Mouse (Mus musculus): Measurements from ENCODE around the gene Cux2.

DNA sequence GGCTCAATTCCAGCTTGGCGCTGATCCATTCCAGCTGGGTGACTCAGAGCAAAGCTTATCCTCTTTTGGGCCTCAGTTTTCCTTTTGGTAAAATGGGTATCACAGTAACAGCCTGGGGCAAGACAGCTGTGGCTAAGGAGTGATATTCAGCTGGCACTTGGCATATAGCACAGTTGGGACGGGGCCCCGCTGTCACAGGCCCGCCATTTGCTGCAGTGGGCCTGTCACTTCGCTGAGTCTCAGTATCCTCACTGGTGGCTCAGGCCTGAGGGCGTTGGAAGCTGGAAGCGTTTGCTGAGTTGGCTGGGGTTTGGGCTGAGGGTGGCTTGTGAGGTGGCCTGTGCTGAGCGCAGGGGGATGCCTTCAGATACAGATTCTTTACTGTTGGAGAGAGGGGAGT is 88.6 kb downstream of the Cux2 start:
- TF ChIP-seq POLR2A (IDR thresholded peaks at IDR 0.05; ENCODE audit: borderline replicate concordance, insufficient read depth, low read length) (no peak), CTCF (IDR thresholded peaks at IDR 0.05; ENCODE audit: borderline replicate concordance, insufficient read depth, low read depth, low read length) (no peak)

All from cerebellum, adult 2 months (tissue).